Mouse (Mus musculus) liver, embryonic 16.5 days (tissue): ENCODE data around the gene Olfr1009. TPM values are rescaled to one million over a fixed set of nuclear protein-coding genes. Genes with fewer than 3 reads are reported as not detected.
"Not testable (repeated sequence)": the region's sequence is repeated elsewhere in the genome, so short reads cannot be mapped to it uniquely, and the experiment has no call there.

Source experiments
- ATAC-seq: fragments of 200-750 bp; cut with Nextera tagmentation; 2 replicates; pipeline ENCODE4 v1.8.0; 2017; ENCODE audit warnings: low read depth, mild to moderate bottlenecking, moderate number of reproducible peaks, moderate library complexity
- H3K27ac ChIP-seq: fragments of 300-500 bp; sonication (generic); 2 replicates; pipeline ENCODE4 v1.5.1; 2014; ENCODE audit warnings: mild to moderate bottlenecking, low read length
- H3K27me3 ChIP-seq: fragments of 300-500 bp; sonication (generic); 2 replicates; pipeline ENCODE4 v1.6.1; 2014; ENCODE audit warnings: low read depth, low read length, mixed read lengths; ENCODE audit not compliant: control insufficient read depth, insufficient read depth
- H3K36me3 ChIP-seq: fragments of 300-500 bp; sonication (generic); 2 replicates; pipeline ENCODE4 v1.6.1; 2014; ENCODE audit warnings: mild to moderate bottlenecking; ENCODE audit not compliant: control insufficient read depth, insufficient read depth
- H3K4me1 ChIP-seq: fragments of 300-500 bp; sonication (generic); 2 replicates; pipeline ENCODE4 v1.6.1; 2014; ENCODE audit warnings: low read depth, low read length, mixed read lengths; ENCODE audit not compliant: control insufficient read depth
- H3K4me2 ChIP-seq: fragments of 300-500 bp; sonication (generic); 2 replicates; pipeline ENCODE4 v1.6.1; 2014; ENCODE audit warnings: low read depth, low read length, mixed read lengths
- H3K4me3 ChIP-seq: fragments of 300-500 bp; sonication (generic); 2 replicates; pipeline ENCODE4 v1.5.1; 2014; ENCODE audit warnings: low read depth, mild to moderate bottlenecking, low read length
- H3K9ac ChIP-seq: fragments of 300-500 bp; sonication (generic); 2 replicates; pipeline ENCODE4 v1.6.1; 2014; ENCODE audit warnings: low read depth, low read length
- H3K9me3 ChIP-seq: fragments of 300-500 bp; sonication (generic); replicated peaks from 2 replicates; pipeline ENCODE4 v1.6.1; 2016; ENCODE audit warnings: low read length; ENCODE audit not compliant: control insufficient read depth
- WGBS: fragments of 180-500 bp; shearing (Covaris S2); extraction: QIAGEN DNeasy Blood & Tissue Kit; methylation state at CpG from one replicate; pipeline ENCODE4 v1.1.7; 2014; ENCODE audit not compliant: insufficient replicate concordance; 5-methylcytosine and 5-hydroxymethylcytosine counted together
- polyA plus RNA-seq: library from polyadenylated mRNA; unstranded; fragments of >200 nt; fragmentation: Nextera tagmentation; extraction: Ambion mirVana; gene quantifications from 2 replicates; pipeline ENCODE4 v1.2.1, GENCODE M21; 2015

Olfr1009 gene
- not detected in 2 replicates for polyA plus RNA-seq

- WGBS: 52% methylated on average over 1 of the region's 1 CpGs
- ATAC-seq: no peak
- Histone ChIP-seq H3K27me3 (no peaks in the 10 kb centered on the region), H3K36me3 (no peaks in the 10 kb centered on the region), H3K27ac (no peak within 1 kb of the TSS), H3K4me3 (no peak within 1 kb of the TSS), H3K4me1 (no peaks in the 10 kb centered on the region), H3K9ac (no peak within 1 kb of the TSS), H3K4me2 (no peak within 1 kb of the TSS), H3K9me3 (no peaks in the 10 kb centered on the region)
These were observed at the start of gene Olfr1009 for GRCm38 (mm10) chr2:85715119-85715518. Olfr1009 (plus strand) TSS chr2:85715419.

GRCm38 (mm10) chr2:85678667-85679066, 36.6 kb upstream of the Olfr1009 start, which contains the start of gene Olfr1006:
Olfr1006 (minus strand) TSS chr2:85678767.
- no peak within 1 kb of the TSS for H3K4me3 ChIP-seq
- no peaks in the 10 kb centered on the region for H3K27me3 ChIP-seq
- H3K9ac ChIP-seq: no peak within 1 kb of the TSS
- H3K36me3 ChIP-seq: no peaks in the 10 kb centered on the region
- H3K4me2 ChIP-seq: no peak within 1 kb of the TSS
- no peak within 1 kb of the TSS for H3K27ac ChIP-seq
- no peaks in the 10 kb centered on the region for H3K9me3 ChIP-seq
- ATAC-seq: no peak
- H3K4me1 ChIP-seq: no peaks in the 10 kb centered on the region

GRCm38 (mm10) chr2:85689131-85689530, 26.1 kb upstream of the Olfr1009 start, which contains the start of gene Olfr1008:
Olfr1008 (plus strand) TSS chr2:85689431.
- Histone ChIP-seq H3K9me3 (no peaks in the 10 kb centered on the region), H3K4me2 (no peak within 1 kb of the TSS), H3K27me3 (no peaks in the 10 kb centered on the region), H3K27ac (no peak within 1 kb of the TSS), H3K4me1 (no peaks in the 10 kb centered on the region), H3K9ac (no peak within 1 kb of the TSS), H3K4me3 (no peak within 1 kb of the TSS), H3K36me3 (no peaks in the 10 kb centered on the region)
- ATAC-seq: no peak

GRCm38 (mm10) chr2:85710680-85711079, 4.5 kb upstream of the Olfr1009 start:
- H3K4me2 ChIP-seq, H3K27me3 ChIP-seq, H3K36me3 ChIP-seq, H3K4me3 ChIP-seq, ATAC-seq, H3K9ac ChIP-seq, H3K4me1 ChIP-seq, H3K27ac ChIP-seq, H3K9me3 ChIP-seq: not testable (repeated sequence)
- WGBS: 40% methylated on average over 2 of the region's 2 CpGs

GRCm38 (mm10) chr2:85711159-85711558, 4.1 kb upstream of the Olfr1009 start:
- Histone ChIP-seq H3K4me1 (no peaks in the 10 kb centered on the region), H3K4me3 (no peak overlapping the region), H3K27me3 (no peaks in the 10 kb centered on the region), H3K27ac (no peak overlapping the region), H3K9me3 (no peaks in the 10 kb centered on the region), H3K4me2 (no peak overlapping the region), H3K9ac (no peak overlapping the region), H3K36me3 (no peaks in the 10 kb centered on the region)
- no peak for ATAC-seq
- WGBS: 25% methylated on average over 1 of the region's 1 CpGs

- Histone ChIP-seq H3K4me2 (no peak overlapping the region), H3K9ac (no peak overlapping the region), H3K4me3 (no peak overlapping the region), H3K27ac (no peak overlapping the region), H3K27me3 (no peaks in the 10 kb centered on the region), H3K36me3 (no peaks in the 10 kb centered on the region), H3K4me1 (no peaks in the 10 kb centered on the region), H3K9me3 (no peaks in the 10 kb centered on the region)
- no peak for ATAC-seq
- 9% methylated on average over 3 of the region's 3 CpGs for WGBS
These were observed 10.6 kb downstream of the Olfr1009 start for GRCm38 (mm10) chr2:85725793-85726192.

GRCm38 (mm10) chr2:85753822-85754221, 38.6 kb downstream of the Olfr1009 start:
- no peak overlapping the region for H3K4me2 ChIP-seq
- H3K36me3 ChIP-seq: no peaks in the 10 kb centered on the region
- H3K27ac ChIP-seq: no peak overlapping the region
- H3K27me3 ChIP-seq: no peaks in the 10 kb centered on the region
- no peaks in the 10 kb centered on the region for H3K9me3 ChIP-seq
- no peak overlapping the region for H3K4me3 ChIP-seq
- no peaks in the 10 kb centered on the region for H3K4me1 ChIP-seq
- 56% methylated on average over 4 of the region's 4 CpGs for WGBS
- no peak for ATAC-seq
- no peak overlapping the region for H3K9ac ChIP-seq

- Histone ChIP-seq H3K9ac (no peak within 1 kb of the TSS), H3K4me2 (no peak within 1 kb of the TSS), H3K27me3 (no peaks in the 10 kb centered on the region), H3K36me3 (no peaks in the 10 kb centered on the region), H3K4me1 (no peaks in the 10 kb centered on the region), H3K4me3 (no peak within 1 kb of the TSS), H3K27ac (no peak within 1 kb of the TSS), H3K9me3 (no peaks in the 10 kb centered on the region)
- WGBS: 36% methylated on average over 1 of the region's 1 CpGs
- ATAC-seq: no peak
These were observed 47.4 kb downstream of the Olfr1009 start, which contains the start of gene Olfr1012 for GRCm38 (mm10) chr2:85762666-85763065. Olfr1012 (minus strand) TSS chr2:85762766.

- no peak within 1 kb of the TSS for H3K27ac ChIP-seq
- no peaks in the 10 kb centered on the region for H3K36me3 ChIP-seq
- H3K4me3 ChIP-seq: no peak within 1 kb of the TSS
- ATAC-seq: no peak
- H3K9ac ChIP-seq: no peak within 1 kb of the TSS
- H3K27me3 ChIP-seq: no peaks in the 10 kb centered on the region
- no peak within 1 kb of the TSS for H3K4me2 ChIP-seq
- no peaks in the 10 kb centered on the region for H3K9me3 ChIP-seq
- H3K4me1 ChIP-seq: no peaks in the 10 kb centered on the region
These were observed 51.6 kb downstream of the Olfr1009 start, which contains the start of gene Olfr1013 for GRCm38 (mm10) chr2:85766798-85767197. Olfr1013 (plus strand) TSS chr2:85767098.

- Histone ChIP-seq H3K4me3 (no peak within 1 kb of the TSS), H3K9me3 (no peaks in the 10 kb centered on the region), H3K27ac (no peak within 1 kb of the TSS), H3K36me3 (no peaks in the 10 kb centered on the region), H3K27me3 (no peaks in the 10 kb centered on the region), H3K9ac (no peak within 1 kb of the TSS), H3K4me1 (no peaks in the 10 kb centered on the region), H3K4me2 (no peak within 1 kb of the TSS)
- ATAC-seq: no peak
These were observed 57.2 kb downstream of the Olfr1009 start, which contains the start of gene Olfr1014 for GRCm38 (mm10) chr2:85772413-85772812. Olfr1014 (plus strand) TSS chr2:85772713.
